Mouse (Mus musculus): ENCODE results near the gene Gabbr2. TPM values are rescaled to one million over a fixed set of nuclear protein-coding genes. Genes with fewer than 3 reads are reported as not detected.
"Not testable (repeated sequence)": the region's sequence is repeated elsewhere in the genome, so short reads cannot be mapped to it uniquely, and the experiment has no call there.

Gene Gabbr2
- total RNA-seq, 2 experiments from 2014 or later = 0.27 to 0.35 TPM

DNA sequence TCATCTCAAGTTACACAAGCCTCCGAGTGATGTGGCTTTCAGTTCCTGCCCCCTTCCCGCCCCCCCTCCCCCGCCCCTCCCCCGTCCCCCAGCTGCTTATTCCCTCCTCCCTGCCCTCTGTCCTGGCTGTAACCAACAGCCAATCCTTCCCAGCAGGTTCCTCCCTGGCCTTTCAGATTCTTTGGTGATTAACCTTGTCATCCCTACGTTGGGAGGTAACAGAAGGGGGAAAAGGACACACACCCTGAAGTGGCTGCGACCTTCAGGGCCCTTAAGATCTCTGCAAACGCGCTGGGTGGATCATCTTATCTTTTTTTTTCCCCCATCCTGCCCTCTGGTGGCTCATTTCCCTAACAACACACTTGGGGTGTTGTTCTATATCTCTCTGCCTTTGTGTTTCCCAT, 326.3 kb downstream of the Gabbr2 start:
- no peak for DNase-seq (ENCODE audit: low spot score in 2 of 2)

DNA sequence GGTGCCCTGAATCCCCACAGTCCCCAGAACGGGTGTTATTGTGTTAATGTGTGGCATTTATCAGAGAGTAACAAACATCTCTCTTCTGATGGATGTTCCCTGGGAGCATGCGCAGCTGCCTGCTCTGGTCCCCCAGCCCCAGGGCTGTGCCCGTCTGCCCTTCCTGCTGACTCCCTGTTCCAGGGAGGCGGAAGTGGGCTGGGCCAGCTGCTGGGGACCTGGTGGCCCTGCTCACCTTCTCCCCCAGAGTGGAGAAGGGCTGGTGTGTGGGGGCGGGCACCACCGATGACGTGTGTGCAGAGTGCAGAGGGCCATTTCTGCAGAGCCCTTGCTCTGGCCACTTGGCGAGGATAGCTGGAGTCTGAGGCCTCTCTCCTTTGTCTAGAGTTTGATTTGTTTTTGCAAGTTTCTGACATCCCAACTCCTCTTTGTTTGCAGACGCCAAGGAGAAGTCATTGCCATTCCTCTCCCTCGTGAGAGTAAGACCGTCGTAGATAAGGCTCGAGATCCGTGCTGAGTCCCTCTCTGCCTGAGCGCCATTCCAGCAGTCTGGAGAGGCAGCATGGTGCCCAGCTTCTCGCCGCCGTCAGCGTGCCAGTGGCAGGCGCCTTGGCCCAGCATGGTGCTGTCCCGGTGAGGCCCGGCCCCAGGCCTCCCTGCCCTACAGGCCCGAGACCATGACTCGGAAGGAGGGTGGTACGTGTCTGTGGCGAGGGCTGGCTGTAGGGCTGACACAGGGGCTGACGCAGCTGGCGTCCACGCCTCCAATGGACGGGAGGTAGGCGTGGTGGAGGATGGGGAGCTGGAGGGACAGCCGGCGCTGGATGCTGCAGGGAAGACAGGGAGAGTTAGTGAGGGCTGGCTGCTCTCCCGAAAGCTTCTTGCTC, 327.3 kb downstream of the Gabbr2 start:
- DNase-seq (ENCODE audit: low spot score in 2 of 2) = peak; percentile 54 to 66

DNA sequence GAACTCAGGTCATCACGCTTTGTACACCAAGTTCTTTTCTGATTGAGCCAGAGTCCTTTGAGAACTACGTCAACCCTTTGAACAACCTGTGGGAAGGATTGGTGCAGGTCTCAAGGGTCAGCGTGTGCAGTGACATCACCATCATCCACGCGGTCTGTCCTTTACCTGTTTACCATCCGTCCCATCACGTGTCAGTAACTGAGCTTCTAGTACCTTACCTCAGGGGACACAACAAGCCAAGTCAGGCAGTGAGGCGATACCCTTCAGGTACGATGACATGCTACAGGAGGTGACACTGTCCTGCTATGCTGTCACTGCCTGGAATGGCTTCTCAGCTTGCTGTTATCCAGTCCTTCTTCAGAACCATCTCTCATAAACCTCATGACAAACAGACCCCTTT, 330.2 kb downstream of the Gabbr2 start:
- DNase-seq (ENCODE audit: low spot score in 2 of 2) = no peak

DNA sequence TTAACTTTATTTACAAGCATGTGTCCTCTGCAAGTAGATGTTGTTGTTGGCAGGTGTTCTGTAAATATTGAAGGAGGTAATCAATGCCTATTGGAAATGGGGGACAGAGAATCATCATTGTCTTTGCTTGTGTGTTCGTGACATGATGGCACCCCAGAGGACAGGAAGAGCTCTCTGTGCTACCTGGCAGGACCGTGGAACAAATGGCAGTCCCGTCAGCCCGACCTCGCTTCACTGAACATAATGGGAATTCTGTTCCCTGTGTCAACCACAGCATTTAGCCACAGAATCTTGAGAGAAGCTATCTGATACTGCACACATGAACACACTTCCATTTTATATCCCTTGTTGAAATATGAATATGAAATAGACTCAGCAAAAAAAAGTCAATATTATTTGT, 332.7 kb downstream of the Gabbr2 start:
- DNase-seq (ENCODE audit: low spot score in 2 of 2) = no peak

DNA sequence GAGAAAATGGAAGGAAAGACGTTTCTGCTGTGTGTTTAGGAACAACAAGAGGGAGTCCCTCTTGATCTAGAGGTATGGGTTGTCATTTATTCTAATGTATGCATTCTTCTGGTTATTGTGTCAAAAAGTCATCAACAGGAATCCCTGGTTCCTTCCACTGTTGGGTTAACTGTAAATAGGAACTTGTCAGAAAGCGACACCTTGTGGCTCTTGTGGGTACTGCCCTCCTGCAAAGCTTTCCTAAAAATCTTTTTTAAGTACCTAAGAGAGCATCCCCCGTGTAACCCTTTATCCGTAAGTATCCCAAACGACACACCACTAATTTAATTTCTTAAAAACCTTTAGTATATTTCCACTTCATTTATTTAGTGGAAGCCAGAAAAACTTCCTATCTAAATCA, 334.6 kb downstream of the Gabbr2 start:
- DNase-seq (ENCODE audit: low spot score in 2 of 2) = peak; percentile 64 to 78

DNA sequence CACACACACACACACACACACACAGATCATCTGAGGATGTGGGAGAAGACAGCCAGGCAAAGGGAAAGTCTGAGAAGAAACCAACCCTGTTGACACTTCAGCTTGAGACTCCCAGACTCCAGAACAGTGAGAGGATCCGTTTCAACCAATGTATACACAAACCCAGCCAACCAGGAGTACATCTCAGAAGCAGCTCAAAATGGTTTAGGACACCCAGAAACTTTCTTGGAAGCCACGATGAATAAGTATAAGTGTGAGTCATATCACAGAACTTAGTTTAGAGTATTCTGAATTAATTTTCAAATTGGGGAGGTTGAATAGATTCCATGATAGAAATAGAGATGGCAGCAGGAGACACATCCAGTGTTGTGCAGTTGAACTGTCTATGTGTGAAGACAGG, 335.7 kb downstream of the Gabbr2 start:
- no peak for DNase-seq (ENCODE audit: low spot score in 2 of 2)

DNA sequence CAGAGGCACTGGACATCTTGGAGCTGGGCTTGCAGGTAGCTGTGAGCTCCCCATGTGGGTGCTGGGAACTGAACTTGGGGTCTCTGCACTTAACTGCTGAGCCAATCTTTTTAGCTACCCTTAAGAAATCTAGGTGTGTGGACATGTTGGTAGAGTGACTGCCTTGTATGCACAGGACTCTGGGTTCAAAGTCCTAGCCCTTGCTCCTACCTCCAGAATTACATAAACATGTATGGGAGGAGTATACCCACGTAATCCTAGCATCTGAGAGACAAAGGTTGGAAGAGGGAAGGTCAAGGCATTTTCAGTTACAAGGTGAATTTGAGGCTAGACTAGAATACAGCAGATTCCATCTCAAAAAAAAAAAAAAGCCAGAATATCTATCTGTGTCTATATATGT, 336.4 kb downstream of the Gabbr2 start:
- DNase-seq (ENCODE audit: low spot score in 2 of 2) = no peak

DNA sequence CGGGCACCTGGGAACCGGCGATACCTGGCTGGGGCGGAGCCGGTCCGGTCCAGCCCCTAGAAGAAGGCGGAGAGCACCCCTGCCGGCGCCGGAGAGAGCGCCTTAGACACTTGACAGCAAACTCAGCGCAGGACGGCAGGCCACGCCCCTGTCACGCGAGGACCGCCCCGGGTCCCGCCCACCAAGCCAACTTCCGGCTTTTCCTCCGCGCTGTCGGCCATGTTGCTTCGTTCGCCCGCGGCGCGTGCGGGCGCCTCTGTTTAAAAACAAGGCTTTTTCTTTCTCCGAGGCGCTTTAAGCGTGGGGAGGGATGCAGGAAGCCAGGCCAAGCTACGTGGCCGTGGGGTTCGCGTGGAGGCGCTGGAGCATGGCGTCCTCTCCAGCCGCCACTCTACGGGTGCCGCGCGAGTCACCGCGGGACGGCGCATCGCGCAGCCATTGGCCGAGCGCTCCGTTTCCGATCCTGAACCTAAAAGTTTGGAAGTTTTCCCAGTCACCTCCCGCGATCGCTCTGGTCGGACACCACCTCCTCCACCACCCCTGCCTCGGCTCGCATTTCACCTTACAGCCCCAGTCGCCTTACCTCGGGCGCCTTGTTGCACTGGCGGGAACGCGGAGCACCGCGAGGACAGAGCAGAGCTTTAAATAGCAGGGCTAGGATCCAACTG, 341.5 kb downstream of the Gabbr2 start, which contains the start of gene Tbc1d2:
Tbc1d2 (minus strand) TSS at position 124 of the 668 bp plus-strand sequence.
- DNase-seq (ENCODE audit: low spot score in 2 of 2) = peak; percentile 95 to 96

DNA sequence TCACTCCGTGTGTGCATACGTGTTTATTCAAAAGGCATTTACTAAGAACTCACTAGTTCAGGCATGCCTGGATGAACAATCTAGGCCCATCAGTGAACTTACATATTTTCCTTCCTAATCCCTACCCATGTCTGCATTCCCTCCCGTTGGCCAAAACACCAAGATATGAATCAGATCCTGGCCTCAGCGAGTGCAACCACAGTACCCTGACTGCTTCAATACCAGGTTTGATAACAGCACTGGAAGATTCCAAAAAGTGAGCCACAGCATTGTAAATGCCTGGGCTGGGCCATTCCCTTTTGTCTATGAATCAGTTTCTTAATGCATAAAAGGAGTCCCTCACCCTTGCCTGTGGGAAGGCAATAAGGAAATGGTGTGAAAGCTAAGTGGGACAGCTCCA, 342.5 kb downstream of the Gabbr2 start:
- no peak for DNase-seq (ENCODE audit: low spot score in 2 of 2)

DNA sequence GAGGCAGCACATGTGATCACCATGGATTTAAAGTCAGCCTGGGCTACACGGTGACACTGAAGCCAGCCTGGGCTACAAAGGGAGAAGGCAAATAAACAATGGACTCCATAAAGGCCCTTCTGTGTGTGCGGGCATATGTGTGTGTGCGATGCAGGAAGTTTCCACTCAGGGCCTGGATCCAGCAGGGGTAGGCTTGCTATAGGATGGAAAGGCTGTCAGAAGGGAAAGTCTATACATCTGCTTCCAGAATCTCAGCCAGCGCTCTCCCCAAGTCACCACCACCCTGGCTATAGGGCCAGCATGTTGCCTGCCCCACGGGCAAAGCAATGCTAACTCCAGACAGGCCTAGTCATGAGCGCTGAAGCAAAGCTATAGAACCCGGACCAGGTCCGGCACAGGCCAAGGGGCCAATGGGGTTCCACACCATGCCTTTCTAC, 348.0 kb downstream of the Gabbr2 start:
- no peak for DNase-seq (ENCODE audit: low spot score in 2 of 2)

DNA sequence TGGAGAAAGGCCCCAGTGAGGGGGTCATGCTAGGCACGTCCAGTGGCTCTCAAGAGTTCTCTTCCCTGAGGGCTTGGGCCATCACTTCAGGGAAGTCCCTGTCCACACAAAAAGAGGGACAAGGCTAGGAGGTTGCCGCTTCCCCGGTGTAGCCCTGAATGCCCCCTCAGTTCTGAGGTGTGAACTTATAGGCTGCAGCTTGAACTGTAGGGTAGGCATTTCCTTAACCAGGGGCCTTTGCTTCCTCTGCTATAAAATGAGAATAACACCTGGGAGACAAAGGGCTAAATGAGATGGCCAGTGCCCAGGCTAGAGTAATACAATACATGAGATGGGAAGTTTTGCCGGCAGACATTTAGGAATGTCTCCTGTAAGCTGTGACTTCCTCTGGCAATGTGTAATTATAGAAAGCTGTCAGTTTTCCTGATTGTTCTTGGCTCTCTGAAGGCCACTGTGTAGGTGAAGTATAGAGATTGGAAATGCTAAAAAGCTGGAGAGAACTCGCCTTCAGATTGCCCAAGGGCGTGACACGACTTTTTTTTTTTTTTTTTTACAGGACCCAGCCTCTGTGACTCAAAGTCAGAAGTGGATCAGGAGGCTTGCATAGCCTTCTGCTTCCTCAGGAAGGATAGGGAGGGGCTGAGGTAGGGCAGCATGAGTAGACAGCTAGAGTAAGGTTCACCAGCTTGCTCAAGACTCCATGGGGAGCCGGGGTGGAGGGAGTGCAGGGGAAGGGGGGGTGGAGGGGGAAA, 348.6 kb downstream of the Gabbr2 start:
- no peak for DNase-seq (ENCODE audit: low spot score in 2 of 2)

DNA sequence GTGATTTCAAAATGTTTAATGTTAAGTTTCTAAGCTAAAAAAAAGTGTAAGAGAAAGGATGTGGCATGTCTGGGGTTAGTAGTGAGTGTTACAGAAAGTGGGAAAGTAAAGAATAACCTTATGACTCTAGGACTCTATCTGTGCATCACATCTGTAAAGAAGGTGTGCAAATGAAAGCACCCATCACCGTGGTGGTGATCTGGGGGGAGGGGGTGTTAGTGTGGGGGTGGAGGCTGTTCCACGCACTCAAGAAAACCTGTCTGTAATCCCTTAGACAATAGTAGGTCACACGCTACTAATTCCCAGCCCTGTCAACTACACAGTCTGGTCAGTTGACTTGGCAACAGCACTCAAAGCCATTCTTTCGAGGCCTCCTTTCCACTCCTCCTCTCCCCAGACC, 350.4 kb downstream of the Gabbr2 start:
- no peak for DNase-seq (ENCODE audit: low spot score in 2 of 2)

DNA sequence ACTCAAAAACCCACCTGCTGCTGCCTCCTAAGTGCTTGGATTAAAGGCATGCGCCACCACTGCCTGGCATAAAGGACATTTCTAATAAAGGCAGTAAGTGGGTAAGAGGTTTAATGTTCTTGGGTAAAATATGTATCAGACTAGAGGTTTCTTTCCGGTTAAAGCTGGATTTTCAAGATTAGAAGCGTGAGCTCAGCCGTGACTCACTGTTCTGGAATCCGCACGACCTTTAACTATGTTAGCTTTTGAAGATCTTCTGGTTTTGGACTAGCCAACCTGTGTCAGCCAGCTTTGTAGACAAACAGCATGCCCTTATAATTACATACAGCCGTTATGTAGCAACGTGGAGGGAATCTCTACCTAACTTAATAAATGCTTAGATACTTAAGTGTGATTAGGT, 351.8 kb downstream of the Gabbr2 start:
- DNase-seq (ENCODE audit: low spot score in 2 of 2) = no peak

DNA sequence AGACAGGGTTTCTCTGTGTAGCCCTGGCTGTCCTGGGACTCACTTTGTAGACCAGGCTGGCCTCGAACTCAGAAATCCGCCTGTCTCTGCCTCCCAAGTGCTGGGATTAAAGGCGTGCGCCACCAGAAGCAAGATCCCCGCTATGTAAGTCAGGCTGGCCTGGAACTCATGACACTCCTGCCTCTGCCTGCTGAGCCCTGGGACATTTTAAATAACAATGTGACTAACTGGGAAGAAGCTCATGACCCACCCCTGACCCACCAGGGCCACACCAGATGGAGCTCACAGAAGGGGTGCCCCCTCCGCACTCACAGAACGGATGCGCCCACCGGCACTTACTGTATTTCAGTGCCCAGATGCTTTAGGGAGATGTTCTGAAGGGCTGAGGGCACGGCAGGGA, 354.4 kb downstream of the Gabbr2 start:
- DNase-seq (ENCODE audit: low spot score in 2 of 2) = not testable (repeated sequence)

DNA sequence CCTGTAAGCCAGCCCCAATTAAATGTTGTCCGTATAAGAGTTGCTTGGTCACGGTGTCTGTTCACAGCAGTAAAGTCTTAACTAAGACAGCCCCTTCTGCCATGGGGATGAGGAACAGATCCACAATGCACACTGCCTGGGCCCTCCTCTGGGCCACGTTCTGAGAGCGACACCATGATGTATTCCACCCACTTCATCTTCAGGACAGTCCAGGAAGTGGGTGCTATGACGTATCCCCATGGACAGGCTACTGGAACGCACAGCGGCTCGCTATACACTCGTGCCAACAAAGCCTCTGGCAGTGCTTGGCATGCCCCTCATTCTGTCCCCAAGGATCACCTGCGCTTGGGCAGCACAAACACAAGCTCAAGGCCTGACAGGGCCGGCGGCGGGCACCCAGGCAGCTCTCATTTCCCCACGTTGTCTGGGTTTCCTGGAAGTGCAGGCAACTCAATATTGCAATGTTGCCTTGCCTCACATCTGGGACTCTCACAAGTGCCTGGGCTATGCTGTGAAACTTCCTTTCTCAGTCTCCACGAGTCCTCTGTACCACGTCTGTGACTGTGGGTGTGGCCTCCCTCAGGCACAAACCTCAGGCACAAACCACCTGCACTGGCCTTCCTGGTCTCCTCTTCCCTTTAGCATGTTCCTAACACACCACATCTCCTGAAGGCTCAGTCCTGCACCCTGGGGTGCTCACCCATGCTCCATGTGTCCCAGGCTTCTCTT, 355.8 kb downstream of the Gabbr2 start:
- DNase-seq (ENCODE audit: low spot score in 2 of 2) = no peak

DNA sequence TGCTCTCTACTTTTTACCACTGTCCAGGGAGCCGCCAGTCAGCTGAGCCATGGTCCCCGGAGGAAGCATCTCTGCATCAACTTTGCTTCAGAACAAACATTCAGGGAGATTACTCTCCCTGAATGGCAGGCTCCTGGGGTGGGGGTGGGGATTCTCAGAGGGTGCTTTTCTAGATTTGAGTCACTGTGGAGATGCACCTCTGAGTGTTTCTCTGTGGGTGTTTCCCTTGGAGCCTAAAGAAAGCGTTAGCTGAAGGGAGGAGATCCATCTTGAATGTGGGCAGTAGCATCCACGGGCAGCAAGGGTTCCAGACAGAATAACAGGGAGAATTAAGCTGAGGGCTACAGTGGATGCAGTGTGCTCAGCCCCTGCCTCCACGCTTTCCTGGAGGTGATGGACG, 356.8 kb downstream of the Gabbr2 start:
- no peak for DNase-seq (ENCODE audit: low spot score in 2 of 2)

DNA sequence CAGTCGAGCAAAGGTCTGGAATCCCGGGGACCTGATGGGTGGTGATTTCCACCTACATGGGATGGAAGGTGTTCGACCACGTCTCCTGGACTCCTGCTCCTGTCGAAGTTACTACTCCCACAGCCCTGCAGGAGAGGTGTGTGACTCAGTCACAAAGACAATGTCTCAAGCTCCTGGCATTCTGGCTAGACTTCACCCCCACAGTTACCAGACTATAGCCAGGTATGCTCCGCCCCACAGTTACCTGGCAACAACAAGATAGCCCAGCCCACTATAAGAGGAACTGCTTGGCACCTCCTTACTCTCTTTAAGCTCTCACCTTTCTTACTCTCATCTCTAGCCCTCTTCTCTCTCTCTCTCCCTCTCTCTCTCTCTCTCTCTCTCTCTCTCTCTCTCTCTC, 358.1 kb downstream of the Gabbr2 start:
- not testable (repeated sequence) for DNase-seq (ENCODE audit: low spot score in 2 of 2)

DNA sequence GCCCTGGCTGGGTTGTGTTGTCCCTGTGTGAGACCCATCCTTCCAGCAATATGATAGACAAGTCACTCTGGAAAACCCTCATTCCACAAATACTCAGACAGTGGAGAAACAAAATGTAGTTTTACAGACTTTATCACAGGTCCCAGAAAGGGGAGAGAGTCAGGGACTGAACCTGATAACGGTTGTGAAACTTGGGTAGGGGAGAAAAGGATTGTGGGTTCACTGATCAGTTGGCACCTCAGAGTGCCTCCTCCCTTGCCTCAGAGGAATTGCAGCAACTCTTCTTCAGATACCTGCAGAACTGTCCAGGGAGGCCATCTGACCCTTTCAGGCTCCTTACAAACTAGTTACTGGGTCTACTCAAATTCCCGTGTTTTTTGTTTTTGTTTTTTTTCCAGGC, 359.2 kb downstream of the Gabbr2 start:
- DNase-seq (ENCODE audit: low spot score in 2 of 2) = no peak

DNA sequence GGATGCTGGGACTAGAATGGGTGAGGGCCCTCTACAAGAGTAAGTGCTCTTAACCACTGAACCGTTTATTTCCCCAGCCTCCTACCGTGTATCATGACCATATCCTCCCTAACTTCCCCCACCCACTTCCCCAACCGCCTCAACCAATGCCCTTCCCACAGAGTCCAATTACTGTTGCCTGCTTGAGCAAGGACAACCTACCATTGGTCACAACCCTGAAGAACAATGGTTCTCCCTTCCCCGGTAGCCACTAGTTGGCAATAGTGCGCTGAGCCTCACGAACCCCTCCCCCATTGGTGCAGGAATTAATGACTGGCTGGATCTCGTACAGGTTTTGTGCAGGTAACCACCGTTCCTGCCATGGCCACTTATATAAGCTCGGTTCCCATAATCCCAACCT, 361.3 kb downstream of the Gabbr2 start:
- no peak for DNase-seq (ENCODE audit: low spot score in 2 of 2)

DNA sequence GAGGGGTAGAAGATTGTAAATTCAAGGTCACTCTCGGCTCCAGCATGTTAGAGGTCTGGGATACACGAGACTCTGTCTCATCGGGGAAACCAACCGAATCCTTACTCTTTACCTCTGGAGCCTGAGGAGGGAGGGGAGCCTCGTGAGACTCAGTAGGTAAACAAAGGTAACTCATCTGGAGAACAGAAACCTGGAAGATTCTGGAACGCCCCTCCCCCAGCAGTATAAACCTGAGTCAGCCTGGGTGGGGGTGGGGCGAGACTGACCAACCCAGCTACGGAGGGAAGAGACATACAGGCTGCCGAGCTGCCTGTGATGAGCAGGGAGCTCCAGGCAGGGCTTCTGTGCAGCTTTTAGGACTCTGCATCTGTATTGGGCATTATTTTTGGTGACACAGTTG, 362.8 kb downstream of the Gabbr2 start:
- no peak for DNase-seq (ENCODE audit: low spot score in 2 of 2)

DNA sequence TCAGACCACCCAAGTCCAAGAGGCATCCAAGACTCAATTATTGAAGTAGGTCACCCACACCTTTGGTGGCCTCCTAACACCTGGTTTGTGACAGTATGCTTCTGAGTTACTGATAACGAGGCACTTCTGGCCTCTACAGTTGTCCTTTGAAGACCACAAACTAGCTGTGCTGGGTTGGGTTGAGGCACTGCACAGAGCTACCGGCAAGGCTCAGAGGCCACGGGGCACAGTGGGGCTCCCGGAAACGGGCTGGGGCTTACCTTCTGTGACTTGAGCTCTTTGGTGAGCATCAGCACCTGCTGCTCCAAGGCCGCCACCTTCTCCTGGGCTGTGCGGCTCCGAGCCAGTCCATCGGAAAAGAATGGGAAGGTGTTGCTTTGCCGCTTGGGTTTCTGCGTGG, 363.6 kb downstream of the Gabbr2 start:
- DNase-seq (ENCODE audit: low spot score in 2 of 2) = no peak
